Mouse (Mus musculus) erythroblast, embryonic 14.5 days (primary cell): ENCODE data around the gene Pax9.

ENCODE experiments used
- GATA1 ChIP-seq: IDR thresholded peaks from 2 replicates; pipeline ENCODE4 v1.6.1; 2012; ENCODE audit warnings: low read length, inconsistent platforms, mixed read lengths
- TAL1 ChIP-seq: IDR thresholded peaks from 3 replicates; pipeline ENCODE4 v1.6.1; 2012; ENCODE audit warnings: low read length, inconsistent platforms, mixed read lengths

- TF ChIP-seq GATA1, result no peak
- no peak for TF ChIP-seq TAL1
Measured at GRCm38 (mm10) chr12:56693411-56694098, 2.0 kb downstream of the Pax9 start.
